Mouse (Mus musculus) ovary, adult 18-20 months (tissue): ENCODE results near the gene Slc25a24.
A peak's percentile ranks its signal among the peaks of the same experiment; 100 is the strongest.

Source experiments
- DNase-seq: peaks from one replicate; pipeline ENCODE4 v3.0.0; 2022; ENCODE audit warnings: low spot score, mixed read lengths

Slc25a24 gene

DNA sequence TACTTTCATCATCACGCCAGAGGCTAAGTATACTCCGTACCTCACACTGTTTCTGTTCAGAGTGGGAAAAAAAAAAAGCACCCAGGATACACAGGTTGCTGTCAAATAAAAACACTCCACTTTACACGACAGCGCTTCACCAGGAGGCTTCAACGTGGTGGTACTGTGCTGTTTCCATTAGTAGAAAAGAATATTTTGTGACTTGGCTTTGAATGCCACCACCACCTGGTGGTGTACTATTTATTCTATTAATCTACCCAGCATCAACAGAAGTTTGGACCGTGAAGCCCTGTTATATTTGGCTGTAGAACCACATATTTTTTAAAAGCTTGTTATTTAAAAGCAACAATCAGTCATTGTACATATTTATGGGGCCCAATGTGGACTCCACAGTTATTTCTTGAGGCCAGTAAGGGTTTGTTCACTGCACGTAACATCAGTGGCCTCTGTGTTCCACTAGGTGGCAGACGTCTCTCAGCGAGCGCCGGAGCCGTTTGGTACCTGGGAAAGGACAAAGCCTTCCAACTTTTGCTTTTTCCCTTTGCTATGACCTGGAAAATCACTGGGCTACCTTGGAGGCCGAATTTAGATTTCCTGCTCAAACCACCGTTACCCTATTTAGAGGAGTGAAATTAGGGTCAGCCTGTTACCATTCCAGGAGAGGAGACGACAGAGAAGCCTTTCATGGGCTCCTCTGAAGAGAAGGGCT lies 48.3 kb downstream of the Slc25a24 start:
- peak; percentile 11 for DNase-seq

DNA sequence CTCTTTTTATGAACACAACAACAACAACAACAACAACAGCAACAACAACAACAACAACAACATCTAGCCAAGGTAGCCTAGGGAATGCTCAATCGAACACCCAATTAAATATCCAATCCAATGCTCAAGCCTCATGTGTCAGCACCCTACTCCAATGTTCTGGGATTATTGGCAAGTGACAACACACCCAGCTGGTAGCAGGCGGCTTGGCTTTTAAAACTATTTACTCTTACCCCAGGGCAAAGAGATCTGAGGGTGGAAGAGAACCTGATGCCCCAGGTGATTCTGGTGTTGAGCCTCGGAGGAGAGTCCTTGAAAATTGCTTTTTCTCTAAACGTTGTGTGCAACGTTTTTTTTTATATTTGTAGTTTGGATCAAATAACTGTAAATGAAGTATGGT lies 51.4 kb downstream of the Slc25a24 start:
- DNase-seq = no peak

DNA sequence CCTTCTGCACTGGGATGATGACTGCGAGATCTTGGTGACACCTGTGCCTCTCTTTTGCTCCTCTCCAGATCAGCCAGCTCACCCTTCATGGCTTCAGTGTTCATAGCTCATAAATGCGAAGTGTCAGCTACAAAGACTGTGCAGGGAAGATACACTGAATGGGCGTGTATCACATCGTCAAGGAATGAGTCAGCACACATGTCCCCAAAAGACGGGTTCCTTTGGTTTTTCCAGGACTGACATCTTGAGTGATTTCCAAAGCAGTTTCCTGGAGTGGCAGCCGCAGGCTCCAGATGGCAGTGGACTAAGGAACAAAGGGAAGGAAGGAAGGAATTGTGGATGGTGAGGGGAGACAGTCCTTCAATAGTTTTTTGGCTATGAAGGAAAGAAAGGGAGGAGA lies 55.8 kb downstream of the Slc25a24 start:
- no peak for DNase-seq

DNA sequence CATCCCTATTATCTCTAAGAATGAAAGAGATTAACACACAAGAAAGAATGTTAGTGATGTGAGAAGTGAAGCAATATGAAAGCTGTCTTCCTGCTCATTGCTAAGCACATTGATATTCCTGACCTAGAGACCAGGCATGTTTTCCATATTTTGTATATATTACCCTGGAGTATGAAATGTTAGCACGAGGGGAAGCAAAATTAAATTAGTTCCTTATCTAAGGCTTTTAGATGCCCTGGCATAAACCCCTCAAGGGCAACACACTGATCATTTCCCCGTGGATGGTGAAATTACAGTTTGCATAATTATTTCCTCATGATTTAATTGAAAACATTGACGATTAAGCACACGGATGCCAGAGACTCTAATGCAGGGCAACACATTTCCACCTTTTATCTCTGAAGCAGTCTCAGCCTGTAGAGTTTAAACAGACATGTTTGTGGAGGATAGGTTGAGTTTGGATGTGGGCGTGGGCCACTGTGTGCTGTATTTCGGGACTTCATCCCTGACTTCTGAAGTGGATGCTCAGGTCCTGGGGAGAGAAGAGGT lies 56.7 kb downstream of the Slc25a24 start:
- DNase-seq = no peak

DNA sequence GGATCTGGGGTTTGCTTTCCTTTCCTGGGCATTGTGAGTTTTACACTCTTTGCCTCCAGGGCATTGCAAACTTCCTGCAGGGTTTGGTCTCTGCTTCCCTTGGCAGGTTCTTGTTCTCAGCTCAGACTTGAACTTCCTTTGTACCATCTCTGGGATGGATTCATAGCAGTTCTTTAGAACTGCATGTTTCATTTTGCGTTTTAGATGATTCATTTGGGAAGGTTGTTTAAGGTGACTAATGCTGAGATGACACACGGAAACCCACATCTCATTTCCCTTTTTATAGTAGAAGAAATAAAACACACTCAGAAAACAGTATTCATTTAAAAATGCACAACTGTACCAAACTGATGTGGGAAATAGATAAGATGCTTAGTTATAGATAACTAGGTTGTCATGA lies 73.2 kb downstream of the Slc25a24 start:
- DNase-seq = no peak

DNA sequence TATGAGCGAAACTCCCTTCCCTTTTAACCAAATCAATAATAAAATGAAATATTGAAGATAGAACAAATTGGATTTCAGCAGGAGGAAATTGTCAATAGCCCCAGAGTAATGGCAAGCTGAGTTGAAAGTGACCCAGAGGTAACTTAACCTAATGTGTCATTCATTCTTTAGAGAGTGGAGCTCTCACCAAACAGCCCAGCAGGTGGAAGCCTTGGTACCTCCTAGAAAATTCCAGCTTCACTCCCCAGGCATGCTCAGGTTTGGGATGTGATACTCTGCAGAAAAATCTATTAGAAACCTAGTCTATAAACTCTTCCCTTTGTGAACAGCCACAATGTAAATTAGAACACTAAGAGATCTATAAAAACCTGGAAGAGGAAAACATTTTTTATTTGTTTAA lies 76.3 kb downstream of the Slc25a24 start:
- no peak for DNase-seq

DNA sequence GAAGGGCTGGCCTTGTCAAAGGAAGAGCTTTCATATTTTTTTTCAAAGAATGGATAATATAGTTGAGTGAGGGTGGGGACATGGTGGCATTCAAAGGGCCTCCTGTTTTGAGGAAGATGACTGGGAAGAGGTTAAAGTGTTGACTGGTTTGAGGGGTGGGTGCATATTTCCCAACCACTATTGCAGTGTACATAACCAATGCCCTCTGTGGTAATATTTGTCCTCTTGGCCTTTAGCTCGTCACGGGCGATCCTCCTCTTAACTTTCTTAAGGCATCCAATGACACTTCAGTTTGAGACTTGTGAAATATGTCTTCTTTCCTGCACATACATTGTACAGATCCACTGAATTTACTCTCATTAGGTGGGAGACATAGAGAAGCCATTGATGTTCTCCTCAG lies 89.4 kb downstream of the Slc25a24 start:
- DNase-seq = no peak

DNA sequence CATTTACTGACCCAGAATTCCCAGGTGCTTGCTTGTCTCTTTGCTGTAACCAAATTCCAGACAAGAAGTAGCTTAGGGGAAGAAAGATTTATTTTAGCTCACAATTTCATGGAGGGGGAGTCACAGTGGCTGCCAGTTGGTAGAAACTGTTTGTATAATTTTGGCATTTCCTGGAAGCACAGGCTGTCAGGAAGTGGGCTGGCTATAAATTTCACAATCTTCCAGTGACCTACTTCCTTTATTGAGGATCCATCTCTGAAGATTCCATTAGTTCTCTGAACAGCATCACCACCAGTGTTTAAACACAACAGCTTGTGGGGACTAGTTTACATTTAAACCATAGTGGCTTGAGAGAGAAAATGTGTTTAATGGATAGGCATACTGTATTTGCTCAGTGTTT lies 93.4 kb downstream of the Slc25a24 start:
- DNase-seq = no peak
